Mouse (Mus musculus) kidney, postnatal 4 days (tissue): ENCODE measurements around the gene Gab1.

Source experiments
- DNase-seq, 2 experiments: peaks; one replicate each; pipeline ENCODE4 v3.0.0; 2021; ENCODE audit warnings: mixed read lengths in 2 of 2

Gab1 gene

GRCm38 (mm10) chr8:80807807-80808505, 72.4 kb downstream of the Gab1 start:
- DNase-seq, result no peak

- DNase-seq, result no peak
Measured at GRCm38 (mm10) chr8:80804066-80804619, 76.2 kb downstream of the Gab1 start.

GRCm38 (mm10) chr8:80798778-80799177, 81.5 kb downstream of the Gab1 start:
- peak in 1 of 2 experiments; percentile 34 for DNase-seq

- no peak for DNase-seq
Measured at GRCm38 (mm10) chr8:80798198-80798777, 82.0 kb downstream of the Gab1 start.

GRCm38 (mm10) chr8:80796070-80796469, 84.2 kb downstream of the Gab1 start:
- no peak for DNase-seq

- peak; percentile 26 to 49 for DNase-seq
Measured at GRCm38 (mm10) chr8:80794585-80795509, 85.5 kb downstream of the Gab1 start.

- no peak for DNase-seq
Measured at GRCm38 (mm10) chr8:80793791-80794515, 86.4 kb downstream of the Gab1 start.

GRCm38 (mm10) chr8:80792214-80792613, 88.1 kb downstream of the Gab1 start:
- no peak for DNase-seq

- no peak for DNase-seq
Measured at GRCm38 (mm10) chr8:80789324-80789723, 91.0 kb downstream of the Gab1 start.

- no peak for DNase-seq
Measured at GRCm38 (mm10) chr8:80784559-80784958, 95.8 kb downstream of the Gab1 start.

GRCm38 (mm10) chr8:80783271-80783670, 97.0 kb downstream of the Gab1 start:
- DNase-seq, result no peak

- DNase-seq, result peak in 1 of 2 experiments; percentile 40
Measured at GRCm38 (mm10) chr8:80781338-80781737, 99.0 kb downstream of the Gab1 start.

GRCm38 (mm10) chr8:80780271-80780670, 100.0 kb downstream of the Gab1 start:
- DNase-seq, result no peak

- peak; percentile 17 to 26 for DNase-seq
Measured at GRCm38 (mm10) chr8:80776436-80776835, 103.9 kb downstream of the Gab1 start.

- peak; percentile 47 to 57 for DNase-seq
Measured at GRCm38 (mm10) chr8:80772732-80773460, 107.4 kb downstream of the Gab1 start.

- no peak for DNase-seq
Measured at GRCm38 (mm10) chr8:80768451-80768850, 111.9 kb downstream of the Gab1 start.

GRCm38 (mm10) chr8:80753017-80753715, 127.2 kb downstream of the Gab1 start:
- peak; percentile 90 for DNase-seq

- no peak for DNase-seq
Measured at GRCm38 (mm10) chr8:80752429-80752828, 127.9 kb downstream of the Gab1 start.

- DNase-seq, result no peak
Measured at GRCm38 (mm10) chr8:80749091-80749490, 131.2 kb downstream of the Gab1 start.

GRCm38 (mm10) chr8:80739932-80740331, 140.4 kb downstream of the Gab1 start:
- no peak for DNase-seq
